Mouse (Mus musculus) 416B (cell line): ENCODE measurements around the gene Marcks.
"Not testable (repeated sequence)": the region's sequence is repeated elsewhere in the genome, so short reads cannot be mapped to it uniquely, and the experiment has no call there.

Experiments used
- DNase-seq: peaks from one replicate; pipeline ENCODE4 v3.0.0; 2011; ENCODE audit warnings: low read depth

Marcks gene

GRCm38 (mm10) chr10:37135951-37136751 lies 2.6 kb downstream of the Marcks start:
- DNase-seq, result peak; percentile 21

- DNase-seq, result no peak
Observed at GRCm38 (mm10) chr10:37133876-37134708, 4.6 kb downstream of the Marcks start.

DNA sequence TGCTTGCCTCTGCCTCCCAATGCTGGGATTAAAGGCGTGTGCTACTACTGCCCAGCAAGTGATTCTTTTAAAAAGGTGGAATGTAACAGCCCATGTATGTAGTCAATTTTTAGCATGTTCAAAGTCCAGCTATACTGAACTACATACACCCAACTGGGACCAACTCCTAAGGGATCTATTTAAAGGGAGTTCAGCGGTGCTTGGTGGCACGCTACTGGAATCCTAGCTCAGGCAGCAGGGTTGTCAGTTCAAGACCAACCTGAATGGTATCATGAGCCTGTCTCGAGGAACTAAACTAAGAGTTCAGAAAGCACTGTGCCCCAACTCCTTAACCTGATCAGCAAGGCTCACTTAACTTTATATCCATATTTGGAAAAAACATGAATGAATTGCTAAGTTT lies 6.0 kb downstream of the Marcks start:
- DNase-seq, result no peak

GRCm38 (mm10) chr10:37129652-37130051 lies 9.1 kb downstream of the Marcks start:
- no peak for DNase-seq

GRCm38 (mm10) chr10:37115329-37115728 lies 23.4 kb downstream of the Marcks start:
- DNase-seq, result no peak

GRCm38 (mm10) chr10:37112812-37113211 lies 25.9 kb downstream of the Marcks start:
- no peak for DNase-seq

GRCm38 (mm10) chr10:37112362-37112761 lies 26.4 kb downstream of the Marcks start:
- no peak for DNase-seq

GRCm38 (mm10) chr10:37111432-37111831 lies 27.3 kb downstream of the Marcks start:
- no peak for DNase-seq

DNA sequence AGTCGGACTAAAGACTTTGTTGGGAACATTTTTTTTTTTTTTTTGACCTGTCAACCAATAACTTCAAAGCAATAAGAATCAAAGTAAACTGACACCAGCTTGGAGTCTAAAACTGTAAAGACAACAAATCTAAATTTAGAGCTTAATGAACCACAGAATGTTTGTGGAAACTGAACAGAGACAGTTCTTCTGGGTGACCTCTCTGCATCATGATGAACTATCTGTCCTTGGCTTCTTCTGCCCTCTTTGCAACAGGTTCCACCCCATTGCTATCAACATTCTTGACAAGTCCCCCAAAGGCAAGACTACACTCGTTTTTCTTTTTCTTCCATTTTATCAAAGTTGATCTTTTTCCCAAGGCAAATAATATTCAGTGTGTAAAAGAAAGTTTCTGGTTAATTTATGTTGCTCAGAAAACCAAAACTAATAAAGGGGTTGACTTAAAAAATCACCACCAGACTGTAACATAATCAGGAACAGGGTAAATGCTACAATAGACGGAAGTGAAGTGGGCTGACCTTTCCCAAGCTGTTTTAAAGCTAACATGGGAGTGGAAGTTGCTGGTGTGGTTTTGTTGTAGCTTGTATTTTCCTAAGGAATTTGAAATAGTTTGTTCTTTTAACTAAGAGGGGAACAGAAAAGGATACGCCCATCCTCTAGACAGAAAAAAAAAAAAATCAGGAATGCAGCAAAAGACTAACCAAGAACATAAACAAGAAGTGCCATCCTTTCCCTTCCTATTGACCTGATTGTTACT lies 31.7 kb downstream of the Marcks start:
- DNase-seq, result no peak

DNA sequence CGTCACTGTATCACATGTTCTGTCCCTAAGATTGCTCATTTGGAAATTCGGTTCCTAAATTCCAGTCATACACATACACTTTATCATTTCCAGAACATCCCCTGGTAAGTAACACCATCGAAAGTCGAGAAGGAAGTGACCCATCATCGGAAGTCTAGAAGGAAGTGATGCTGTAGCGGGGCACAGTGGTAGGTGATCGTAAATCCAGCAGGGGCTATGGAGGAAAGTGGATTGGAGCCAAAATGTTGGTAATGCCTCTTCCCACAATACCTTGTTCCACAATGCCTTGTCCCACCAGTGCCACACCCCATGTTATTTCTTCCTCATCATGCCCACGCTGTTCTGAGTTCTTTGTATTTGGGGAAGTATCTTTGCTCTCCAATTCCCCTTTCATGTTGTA lies 32.4 kb downstream of the Marcks start:
- DNase-seq, result no peak

DNA sequence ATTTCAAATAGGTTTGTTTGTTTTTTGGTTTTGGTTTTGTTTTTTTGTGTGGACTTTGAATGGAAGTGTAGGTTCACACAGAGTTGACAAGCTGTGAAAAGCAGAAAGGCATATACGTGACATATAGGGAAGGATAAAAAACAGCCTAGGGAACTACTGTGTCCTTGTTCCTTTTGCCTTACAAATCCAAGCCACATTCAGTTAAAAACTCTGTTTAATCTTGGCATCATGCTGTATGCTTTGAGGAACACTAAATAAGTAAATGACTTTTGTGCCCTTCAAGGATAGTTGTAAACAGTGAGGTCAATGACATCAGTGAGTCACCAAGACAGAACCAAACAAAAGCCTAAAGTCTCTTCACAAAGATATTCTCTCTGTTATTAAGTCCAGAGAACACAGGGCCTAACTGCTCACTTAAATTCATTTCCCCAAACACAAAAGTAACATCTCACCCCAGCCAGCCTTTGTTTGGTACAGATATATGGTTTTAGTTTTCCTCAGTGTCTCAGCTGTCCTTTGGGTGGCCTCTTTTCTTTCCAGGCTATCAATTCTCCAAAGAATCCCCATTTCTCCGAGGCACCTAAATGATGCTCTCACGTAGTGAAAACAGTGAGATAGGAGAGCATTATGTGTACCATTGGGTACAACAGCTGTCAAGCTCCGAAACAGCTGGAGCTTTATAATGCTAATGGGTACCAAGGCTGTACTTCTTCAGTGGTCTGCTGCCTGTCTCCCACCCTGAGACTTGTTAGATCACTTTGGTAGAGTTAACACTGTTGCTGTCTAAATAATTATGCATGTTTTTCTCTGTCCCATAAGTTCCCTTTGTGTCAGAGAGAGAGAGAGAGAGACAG lies 36.3 kb downstream of the Marcks start:
- DNase-seq, result no peak

GRCm38 (mm10) chr10:37101733-37102132 lies 37.0 kb downstream of the Marcks start:
- no peak for DNase-seq

DNA sequence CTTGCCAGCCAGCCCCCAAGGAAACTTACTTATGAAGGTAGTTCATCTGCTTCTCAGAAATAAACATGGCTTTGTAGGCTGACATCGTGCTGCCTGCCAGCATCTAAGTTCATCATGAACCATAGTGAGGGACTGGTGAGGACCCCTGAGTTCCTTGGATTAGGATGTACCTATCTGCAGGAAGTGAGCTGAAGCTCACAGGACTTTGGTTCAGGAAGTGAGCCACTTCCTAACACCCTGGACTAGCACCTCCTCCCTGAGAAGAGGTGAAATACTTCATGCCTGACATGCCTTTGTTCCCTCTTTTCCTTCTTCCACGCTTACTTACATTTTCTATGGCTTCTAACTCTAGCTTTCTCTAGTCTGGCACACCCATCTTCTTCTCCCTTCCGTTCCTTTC lies 42.2 kb downstream of the Marcks start:
- no peak for DNase-seq

DNA sequence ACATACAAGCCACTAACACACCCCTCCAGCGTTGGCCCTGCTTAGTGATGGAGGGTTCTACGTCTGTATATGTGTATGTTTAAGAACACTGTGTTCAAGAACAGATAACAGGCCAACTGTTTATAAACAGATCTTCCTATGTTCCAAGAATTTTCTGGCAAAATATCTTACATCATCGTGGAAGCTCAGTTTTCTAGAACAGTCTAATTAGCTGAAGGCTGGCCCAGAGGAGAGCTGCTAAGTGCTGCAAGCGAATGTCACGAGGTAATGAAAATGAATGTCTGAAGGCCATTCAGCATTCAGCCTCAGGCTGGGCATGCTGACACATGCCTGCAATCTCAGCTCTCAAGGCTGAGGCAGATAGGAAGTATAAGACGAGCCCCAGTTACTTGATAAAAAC lies 42.9 kb downstream of the Marcks start:
- DNase-seq, result no peak

GRCm38 (mm10) chr10:37093306-37093705 lies 45.4 kb downstream of the Marcks start:
- DNase-seq, result no peak

DNA sequence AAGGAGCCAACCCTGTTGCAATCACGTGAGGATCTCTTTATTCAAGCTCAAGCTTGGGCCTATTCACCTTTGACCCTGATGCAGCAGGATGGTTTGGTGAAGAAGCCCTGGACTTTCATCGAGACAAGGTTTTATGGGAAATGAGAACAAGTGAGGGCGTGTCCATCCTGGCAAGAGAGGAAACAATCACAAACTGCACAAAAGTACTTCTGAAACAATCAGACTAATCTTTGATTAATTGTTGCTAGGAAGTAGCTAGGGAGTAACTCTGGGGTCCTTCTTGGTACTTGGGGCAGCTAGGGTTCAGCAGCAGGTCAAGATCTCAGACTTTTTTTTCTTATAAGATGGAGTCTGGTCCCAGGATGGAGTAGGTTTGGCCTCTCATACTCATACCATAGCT lies 48.3 kb downstream of the Marcks start:
- DNase-seq, result no peak

GRCm38 (mm10) chr10:37084071-37084470 lies 54.6 kb downstream of the Marcks start:
- DNase-seq, result not testable (repeated sequence)
